Mouse (Mus musculus) MEL (cell line): Measurements from ENCODE around the gene Lcmt1. TPM values are rescaled to one million over a fixed set of nuclear protein-coding genes. Genes with fewer than 3 reads are reported as not detected.

Experiments used
- DNase-seq: peaks from one replicate; pipeline ENCODE4 v3.0.0; 2011; ENCODE audit warnings: low read depth, low spot score
- H3K27ac ChIP-seq: 2 replicates; pipeline ENCODE4 v1.5.1; 2012; ENCODE audit warnings: low read depth, mild to moderate bottlenecking, control low read depth, low read length, moderate library complexity; ENCODE audit not compliant: control insufficient read depth
- H3K27me3 ChIP-seq, 2 experiments: fragments of 150-350 bp in 1 of 2; sonication (generic) in 1 of 2; 2 replicates each; pipeline ENCODE4 v1.6.1; 2012; ENCODE audit warnings: low read length in 2 of 2, mild to moderate bottlenecking in 2 of 2, improper control_type of control experiment in 1 of 2, moderate library complexity in 1 of 2; ENCODE audit not compliant: insufficient read depth in 2 of 2, control insufficient read depth in 1 of 2
- H3K36me3 ChIP-seq, 2 experiments: 2 replicates each; pipeline ENCODE4 v1.6.1; 2012 to 2014; ENCODE audit warnings: low read length in 2 of 2, improper control_type of control experiment in 1 of 2, inconsistent platforms in 1 of 2, mild to moderate bottlenecking in 1 of 2; ENCODE audit not compliant: insufficient read depth in 2 of 2, control insufficient read depth in 1 of 2
- H3K4me1 ChIP-seq, 2 experiments: fragments of 150-350 bp in 1 of 2; sonication (generic) in 1 of 2; 2 replicates each; pipeline ENCODE4 v1.6.1; 2012; ENCODE audit warnings: low read length in 2 of 2, improper control_type of control experiment in 1 of 2, mild to moderate bottlenecking in 1 of 2; ENCODE audit not compliant: insufficient read depth in 2 of 2, control insufficient read depth in 1 of 2
- H3K4me3 ChIP-seq, 2 experiments: fragments of 150-350 bp in 1 of 2; sonication (generic) in 1 of 2; 2 replicates each; pipeline ENCODE4 v1.5.1; 2012; ENCODE audit warnings: low read depth in 2 of 2, low read length in 2 of 2, mild to moderate bottlenecking in 2 of 2, moderate library complexity in 2 of 2, control low read depth in 1 of 2, improper control_type of control experiment in 1 of 2; ENCODE audit not compliant: control insufficient read depth in 1 of 2, insufficient read depth in 1 of 2
- H3K79me2 ChIP-seq: 2 replicates; pipeline ENCODE4 v1.6.1; 2012; ENCODE audit warnings: mild to moderate bottlenecking, low read length, moderate library complexity; ENCODE audit not compliant: control insufficient read depth, poor library complexity, insufficient read depth
- H3K9ac ChIP-seq: 2 replicates; pipeline ENCODE4 v1.6.1; 2012; ENCODE audit warnings: low read depth, mild to moderate bottlenecking, control low read depth, low read length, moderate library complexity; ENCODE audit not compliant: control insufficient read depth, poor library complexity, severe bottlenecking
- H3K9me3 ChIP-seq: fragments of 150-350 bp; sonication (generic); replicated peaks from 2 replicates; pipeline ENCODE4 v1.6.1; 2012; ENCODE audit warnings: mild to moderate bottlenecking, low read length, improper control_type of control experiment, moderate library complexity; ENCODE audit not compliant: insufficient read depth
- BHLHE40 ChIP-seq: IDR thresholded peaks from 2 replicates; pipeline ENCODE4 v1.6.1; 2012; ENCODE audit warnings: low read depth, mild to moderate bottlenecking, inconsistent platforms, low read length, improper control_type of control experiment, borderline replicate concordance
- CHD2 ChIP-seq: IDR thresholded peaks from 2 replicates; pipeline ENCODE4 v1.6.1; 2011; ENCODE audit warnings: low read length, improper control_type of control experiment
- ELF1 ChIP-seq: IDR thresholded peaks from 2 replicates; pipeline ENCODE4 v1.6.1; 2014; ENCODE audit warnings: low read depth, mild to moderate bottlenecking, inconsistent platforms, low read length, improper control_type of control experiment, moderate library complexity
- ETS1 ChIP-seq: IDR thresholded peaks from 2 replicates; pipeline ENCODE4 v1.6.1; 2012; ENCODE audit warnings: low read depth, mild to moderate bottlenecking, inconsistent platforms, low read length, improper control_type of control experiment, moderate library complexity
- HCFC1 ChIP-seq: IDR thresholded peaks from 2 replicates; pipeline ENCODE4 v1.6.1; 2012; ENCODE audit warnings: low read depth, mild to moderate bottlenecking, inconsistent platforms, low read length, improper control_type of control experiment, moderate library complexity
- JUND ChIP-seq: IDR thresholded peaks from 2 replicates; pipeline ENCODE4 v1.6.1; 2011; ENCODE audit warnings: low read depth, mild to moderate bottlenecking, improper control_type of control experiment, low read length
- KAT2A ChIP-seq: conservative IDR thresholded peaks from 2 replicates; pipeline ENCODE4 v1.6.1; 2012; ENCODE audit warnings: low read depth, low read length, improper control_type of control experiment, inconsistent platforms
- MAX ChIP-seq: IDR thresholded peaks from 2 replicates; pipeline ENCODE4 v1.6.1; 2011; ENCODE audit warnings: low read length, improper control_type of control experiment
- MXI1 ChIP-seq: IDR thresholded peaks from 2 replicates; pipeline ENCODE4 v1.6.1; 2011; ENCODE audit warnings: mild to moderate bottlenecking, low read depth, low read length, improper control_type of control experiment
- MYB ChIP-seq: IDR thresholded peaks from 2 replicates; pipeline ENCODE4 v1.6.1; 2011; ENCODE audit warnings: mild to moderate bottlenecking, low read depth, low read length, improper control_type of control experiment
- NRF1 ChIP-seq: IDR thresholded peaks from 2 replicates; pipeline ENCODE4 v1.6.1; 2014; ENCODE audit warnings: low read depth, mild to moderate bottlenecking, inconsistent platforms, low read length, improper control_type of control experiment, moderate library complexity; ENCODE audit not compliant: poor library complexity, insufficient read depth, severe bottlenecking
- POLR2AphosphoS2 ChIP-seq: IDR thresholded peaks from 2 replicates; pipeline ENCODE4 v1.6.1; 2011; ENCODE audit warnings: low read length, improper control_type of control experiment
- RAD21 ChIP-seq: IDR thresholded peaks from 2 replicates; pipeline ENCODE4 v1.6.1; 2011; ENCODE audit warnings: mild to moderate bottlenecking, low read depth, low read length, improper control_type of control experiment
- RCOR1 ChIP-seq: IDR thresholded peaks from 2 replicates; pipeline ENCODE4 v1.6.1; 2012; ENCODE audit warnings: low read depth, mild to moderate bottlenecking, inconsistent platforms, low read length, improper control_type of control experiment
- SIN3A ChIP-seq: IDR thresholded peaks from 2 replicates; pipeline ENCODE4 v1.6.1; 2012; ENCODE audit warnings: low read length, improper control_type of control experiment, inconsistent platforms
- SMC3 ChIP-seq: IDR thresholded peaks from 2 replicates; pipeline ENCODE4 v1.6.1; 2011; ENCODE audit warnings: low read depth, low read length, improper control_type of control experiment
- TAL1 ChIP-seq: IDR thresholded peaks from 2 replicates; pipeline ENCODE4 v1.6.1; 2012; ENCODE audit warnings: mild to moderate bottlenecking, inconsistent platforms, low read length, moderate library complexity, mixed read lengths
- TBP ChIP-seq: IDR thresholded peaks from 2 replicates; pipeline ENCODE4 v1.8.0; 2011; ENCODE audit warnings: low read depth, low read length, improper control_type of control experiment
- USF2 ChIP-seq, 2 experiments: IDR thresholded peaks; 2 replicates each; pipeline ENCODE4 v1.6.1; 2011 to 2012; ENCODE audit warnings: improper control_type of control experiment in 2 of 2, low read length in 2 of 2, borderline replicate concordance in 1 of 2, inconsistent platforms in 1 of 2, low read depth in 1 of 2, mild to moderate bottlenecking in 1 of 2; ENCODE audit not compliant: insufficient read depth in 1 of 2
- ZC3H11A ChIP-seq: IDR thresholded peaks from 2 replicates; pipeline ENCODE4 v1.6.1; 2012; ENCODE audit warnings: low read depth, mild to moderate bottlenecking, inconsistent platforms, low read length, improper control_type of control experiment
- polyA plus RNA-seq, 2 experiments: library from polyadenylated mRNA; stranded (reverse) in 1 of 2; unstranded in 1 of 2; fragments of >175 nt in 1 of 2; fragments of >200 nt in 1 of 2; gene quantifications; 2 replicates each; pipeline versions ENCODE4 v1.2.1 to v1.2.4; 2012; ENCODE audit warnings: low replicate concordance in 2 of 2, low read depth in 1 of 2; ENCODE audit not compliant: insufficient read length in 2 of 2, insufficient read depth in 1 of 2, missing spikeins in 1 of 2
- total RNA-seq: library from RNA; depleted of rRNA; stranded (reverse); fragments of 300-350 nt; gene quantifications from 2 replicates; pipeline ENCODE4 v1.2.3, GENCODE M21; 2012

Lcmt1 gene
- total and polyA plus RNA-seq, 3 experiments, result 44.4 to 51.7 TPM; not detected in 1

GRCm38 (mm10) chr7:123394271-123394670, 24.7 kb downstream of the Lcmt1 start:
- Histone ChIP-seq H3K4me1 (no peaks in the 10 kb centered on the region), H3K9ac (no peak overlapping the region), H3K36me3 (no peaks in the 10 kb centered on the region; a peak in 1 of 4 replicates)

GRCm38 (mm10) chr7:123396900-123397299, 27.3 kb downstream of the Lcmt1 start:
- H3K27ac ChIP-seq, result no peak overlapping the region
- no peaks in the 10 kb centered on the region for H3K27me3 ChIP-seq
- peaks cover 0 to 6% of the 10 kb centered on the region in 2 experiments; a peak in 2 of 4 replicates for H3K36me3 ChIP-seq
- H3K9ac ChIP-seq, result no peak overlapping the region
- H3K4me1 ChIP-seq, result no peaks in the 10 kb centered on the region
- DNase-seq, result no peak
- no peak overlapping the region for H3K4me3 ChIP-seq
- no peaks in the 10 kb centered on the region for H3K9me3 ChIP-seq
- TF ChIP-seq RCOR1 (no peak), POLR2AphosphoS2 (no peak)
- H3K79me2 ChIP-seq, result no peaks in the 10 kb centered on the region

More at GRCm38 (mm10) chr7:123394271-123394670, 24.7 kb downstream of the Lcmt1 start:
- H3K27ac ChIP-seq, result no peak overlapping the region
- H3K27me3 ChIP-seq, result no peaks in the 10 kb centered on the region
- TF ChIP-seq MAX (no peak), USF2 (IDR thresholded peaks at IDR 0.05; ENCODE audit: borderline replicate concordance in 1 of 2, insufficient read depth in 1 of 2, low read depth in 1 of 2, low read length in 2 of 2) (no peak), KAT2A (no peak), BHLHE40 (no peak), TBP (no peak), RCOR1 (no peak), ELF1 (no peak), HCFC1 (no peak), RAD21 (no peak), JUND (no peak), ETS1 (no peak), POLR2AphosphoS2 (no peak), SMC3 (no peak), MXI1 (no peak), CHD2 (no peak), NRF1 (no peak), MYB (no peak), ZC3H11A (no peak), SIN3A (no peak), TAL1 (no peak)
- no peaks in the 10 kb centered on the region for H3K9me3 ChIP-seq
- no peak for DNase-seq
- no peaks in the 10 kb centered on the region for H3K79me2 ChIP-seq
- H3K4me3 ChIP-seq, result no peak overlapping the region
